Mouse (Mus musculus): Measurements from ENCODE around the gene Pigu. TPM values are rescaled to one million over a fixed set of nuclear protein-coding genes. Genes with fewer than 3 reads are reported as not detected.

The Pigu gene
- polyA plus RNA-seq, 1 experiment from 2014 or later: 51.5 TPM

- H3K27ac ChIP-seq (replicated peaks): no peak overlapping the region
- no peaks in the 10 kb centered on the region for H3K27me3 ChIP-seq (replicated peaks; ENCODE audit: low read depth, poor library complexity, severe bottlenecking)
- no peaks in the 10 kb centered on the region for H3K9me3 ChIP-seq
- H3K4me3 ChIP-seq: no peak overlapping the region
- peaks cover 58% of the 10 kb centered on the region for H3K36me3 ChIP-seq (replicated peaks)
- peaks cover 12% of the 10 kb centered on the region for H3K4me1 ChIP-seq
- 78% methylated on average over 4 of the region's 4 CpGs for WGBS
- no peak for DNase-seq (ENCODE audit: low spot score)
These were observed 116.3 kb downstream of the Pigu start for GRCm38 (mm10) chr2:155240915-155241314.

GRCm38 (mm10) chr2:155237276-155237675 lies 120.0 kb downstream of the Pigu start:
- H3K4me1 ChIP-seq: peaks cover 16% of the 10 kb centered on the region
- DNase-seq (ENCODE audit: low spot score): no peak

GRCm38 (mm10) chr2:155236362-155236992 lies 120.8 kb downstream of the Pigu start, which contains the start of gene Dynlrb1:
Gene Dynlrb1 (plus strand): TSS chr2:155236533.
- DNase-seq (ENCODE audit: low spot score): peak; percentile 96
- Histone ChIP-seq H3K4me3 (peak within 1 kb of the TSS; percentile 92), H3K9me3 (no peaks in the 10 kb centered on the region), H3K27me3 (replicated peaks; ENCODE audit: low read depth, poor library complexity, severe bottlenecking) (no peaks in the 10 kb centered on the region), H3K27ac (replicated peaks) (peak within 1 kb of the TSS; percentile 98), H3K4me1 (peaks cover 16% of the 10 kb centered on the region), H3K36me3 (replicated peaks) (peaks cover 16% of the 10 kb centered on the region)
- under 1% methylated on average over 50 of the region's 50 CpGs for WGBS

More at GRCm38 (mm10) chr2:155237276-155237675, 120.0 kb downstream of the Pigu start:
- Histone ChIP-seq H3K9me3 (no peaks in the 10 kb centered on the region), H3K27ac (replicated peaks) (peak overlapping the region; percentile 98), H3K27me3 (replicated peaks; ENCODE audit: low read depth, poor library complexity, severe bottlenecking) (no peaks in the 10 kb centered on the region), H3K4me3 (peak overlapping the region; percentile 92), H3K36me3 (replicated peaks) (peaks cover 22% of the 10 kb centered on the region)
- 22% methylated on average over 4 of the region's 4 CpGs for WGBS

- H3K4me3 ChIP-seq: peak overlapping the region; percentile 92
- peak; percentile 26 for DNase-seq (ENCODE audit: low spot score)
- 6% methylated on average over 13 of the region's 13 CpGs for WGBS
- H3K27ac ChIP-seq (replicated peaks): peak overlapping the region; percentile 98
- peaks cover 12% of the 10 kb centered on the region for H3K36me3 ChIP-seq (replicated peaks)
- no peaks in the 10 kb centered on the region for H3K27me3 ChIP-seq (replicated peaks; ENCODE audit: low read depth, poor library complexity, severe bottlenecking)
- peaks cover 16% of the 10 kb centered on the region for H3K4me1 ChIP-seq
- no peaks in the 10 kb centered on the region for H3K9me3 ChIP-seq
These were observed 121.4 kb downstream of the Pigu start for GRCm38 (mm10) chr2:155235746-155236361.

MicroRNAs encoded within 50 kb of the gene (microRNA counts, 519-probe panel; counts per million panel counts)
- 188 counts per million, percentile 57 among the panel's probes with 10 or more counts for microRNA mmu-miR-695

Small RNA genes within 50 kb of the gene (microRNA-seq; reads per million reads assigned to microRNA genes)
- not detected for gene Mir695

Other genes starting within 250 kb of the Pigu start
- 58.2 TPM in 2 replicates for gene Itch, start 223.9 kb downstream of the Pigu start, polyA plus RNA-seq (2016; fragmentation: Nextera tagmentation; extraction: Ambion mirVana)
- 416 and 443 TPM in 2 replicates for gene Dynlrb1, start 120.9 kb downstream of the Pigu start, polyA plus RNA-seq (2016; fragmentation: Nextera tagmentation; extraction: Ambion mirVana)
- gene Map1lc3a, start 81.1 kb downstream of the Pigu start, polyA plus RNA-seq (2016; fragmentation: Nextera tagmentation; extraction: Ambion mirVana): 106 and 122 TPM in 2 replicates
- 36.9 and 37.9 TPM in 2 replicates for gene Trp53inp2, start 23.6 kb upstream of the Pigu start, polyA plus RNA-seq (2016; fragmentation: Nextera tagmentation; extraction: Ambion mirVana)
- gene Ncoa6, start 116.5 kb upstream of the Pigu start, polyA plus RNA-seq (2016; fragmentation: Nextera tagmentation; extraction: Ambion mirVana): 20.1 and 25.7 TPM in 2 replicates
- 8.4 and 9.1 TPM in 2 replicates for gene Acss2, start 160.5 kb upstream of the Pigu start, polyA plus RNA-seq (2016; fragmentation: Nextera tagmentation; extraction: Ambion mirVana)
- gene Ggt7, start 160.8 kb upstream of the Pigu start, polyA plus RNA-seq (2016; fragmentation: Nextera tagmentation; extraction: Ambion mirVana): 7.3 TPM in 2 replicates
- 20.2 and 22.9 TPM in 2 replicates for gene Gss, start 235.4 kb upstream of the Pigu start, polyA plus RNA-seq (2016; fragmentation: Nextera tagmentation; extraction: Ambion mirVana)